Mouse (Mus musculus): ENCODE results near the gene Cfap299.
A peak's percentile ranks its signal among the peaks of the same experiment; 100 is the strongest.

The Cfap299 gene

DNA sequence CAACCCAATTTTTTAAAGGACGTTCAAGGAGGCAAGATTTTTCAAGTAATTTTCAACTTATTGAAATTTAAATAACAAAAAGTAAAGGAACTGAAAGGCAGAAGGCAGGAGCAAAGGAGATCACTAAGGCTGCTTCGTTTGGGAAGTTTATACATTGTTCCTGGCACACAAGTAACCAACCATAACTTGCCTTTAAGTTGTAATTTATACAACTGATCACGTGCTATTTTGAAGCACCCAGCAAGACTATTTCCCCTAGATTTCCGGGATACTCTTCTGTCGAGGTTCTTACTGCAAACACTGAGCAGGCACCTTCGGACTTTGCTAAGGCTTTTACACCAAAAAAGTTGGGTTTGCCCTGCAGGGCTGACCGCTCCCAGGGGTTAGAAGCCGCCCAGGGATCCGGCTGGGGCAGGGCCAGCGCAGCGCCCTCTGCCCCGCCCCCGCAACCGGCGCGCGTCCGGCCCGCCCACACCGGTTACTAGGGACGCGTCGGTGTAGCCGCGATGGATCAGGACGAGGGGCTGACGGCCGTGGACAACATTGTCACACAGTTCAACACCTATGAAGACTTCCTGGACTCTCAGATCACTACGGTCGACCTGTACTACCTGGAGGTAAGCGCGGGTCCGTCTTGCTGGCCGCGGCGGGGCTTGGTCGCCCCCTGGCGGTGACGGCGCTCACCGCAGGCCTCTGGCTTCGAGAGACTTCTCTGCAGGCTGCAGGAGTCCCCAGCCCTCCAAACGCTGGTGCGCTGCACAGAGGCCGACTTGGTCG is at the start of gene Cfap299:
Cfap299 (plus strand) TSS at position 457 of the 777 bp plus-strand sequence.
- peak; percentile 78 for DNase-seq (ENCODE audit: low read depth, low spot score)

- no peak for DNase-seq (ENCODE audit: low read depth, low spot score)
These were observed 47.1 kb upstream of the Cfap299 start for GRCm38 (mm10) chr5:98281993-98282392.

- DNase-seq (ENCODE audit: low read depth, low spot score), result no peak
These were observed 45.2 kb upstream of the Cfap299 start for GRCm38 (mm10) chr5:98283696-98284478.

DNA sequence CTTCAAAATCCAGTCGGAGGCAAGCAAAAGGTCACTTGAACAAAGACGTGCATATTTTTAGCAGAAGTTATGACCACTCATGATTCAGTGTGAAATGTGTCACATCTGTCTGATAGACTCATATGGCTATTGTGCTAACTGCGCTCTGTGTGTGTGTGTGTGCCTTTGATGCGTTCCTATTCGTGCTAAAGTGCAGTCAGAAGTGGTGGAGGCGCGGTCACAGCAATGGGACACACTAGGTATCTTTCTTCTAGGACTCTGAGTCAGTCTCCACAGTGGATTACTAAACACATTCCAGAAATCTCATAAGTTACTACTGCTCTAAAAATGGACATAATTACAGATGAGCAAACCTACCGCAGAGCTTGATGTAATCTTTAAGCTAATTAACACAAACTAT is 38.5 kb upstream of the Cfap299 start:
- no peak for DNase-seq (ENCODE audit: low read depth, low spot score)

DNA sequence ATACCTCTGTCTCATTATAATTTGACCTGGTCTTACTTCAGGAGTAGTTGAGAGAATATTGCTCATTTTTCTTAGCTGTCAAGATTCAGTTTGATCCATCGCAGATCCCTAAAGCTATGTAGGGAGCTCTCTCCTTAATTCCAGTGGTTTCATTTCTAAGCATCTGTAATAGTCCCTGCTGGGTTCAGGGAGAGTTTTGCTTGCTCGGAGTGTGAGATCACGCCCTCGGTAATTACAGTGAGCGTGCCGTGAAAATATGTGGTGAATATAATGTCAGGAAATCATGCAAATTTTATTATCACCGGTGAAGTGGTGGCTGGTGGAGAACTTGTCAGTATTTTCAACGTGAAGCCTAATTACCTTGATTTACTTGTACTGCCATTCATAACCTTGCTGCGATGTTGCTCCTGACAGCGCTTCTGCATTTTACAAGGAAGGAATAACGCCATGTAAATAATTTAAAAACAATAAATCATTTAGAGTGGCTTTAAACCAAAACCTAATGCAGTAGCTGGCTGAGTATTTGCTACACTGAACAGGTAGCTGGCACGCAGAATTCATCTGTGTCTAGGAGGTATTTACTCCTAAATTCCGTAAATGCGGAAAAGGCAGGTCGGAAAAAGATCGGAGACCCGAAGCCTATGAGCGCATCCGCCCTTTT is 36.6 kb upstream of the Cfap299 start:
- DNase-seq (ENCODE audit: low read depth, low spot score), result no peak

- no peak for DNase-seq (ENCODE audit: low read depth, low spot score)
These were observed 35.9 kb upstream of the Cfap299 start for GRCm38 (mm10) chr5:98293049-98293715.

- no peak for DNase-seq (ENCODE audit: low read depth, low spot score)
These were observed 29.0 kb upstream of the Cfap299 start for GRCm38 (mm10) chr5:98300079-98300478.

GRCm38 (mm10) chr5:98305673-98306072 is 23.4 kb upstream of the Cfap299 start:
- DNase-seq (ENCODE audit: low read depth, low spot score), result no peak

DNA sequence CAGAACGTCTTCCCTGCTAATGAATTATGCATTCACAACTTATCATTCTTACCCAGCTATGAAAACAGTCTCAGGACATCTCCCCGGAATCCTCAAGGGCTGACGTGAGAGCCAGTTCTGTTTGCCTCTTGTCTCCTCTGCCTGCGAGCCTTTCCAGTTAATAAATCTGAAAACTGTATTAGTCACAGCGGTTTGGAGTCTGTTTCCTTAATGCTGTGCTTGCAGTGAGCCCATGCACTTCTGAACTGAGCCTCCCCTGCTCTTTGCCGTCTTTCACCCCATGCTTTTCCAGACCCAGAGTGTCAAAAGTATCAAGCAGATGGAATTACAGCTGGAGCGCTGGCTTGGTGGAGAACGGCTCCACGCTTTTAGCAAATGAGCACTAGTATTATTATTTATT is 22.6 kb upstream of the Cfap299 start:
- DNase-seq (ENCODE audit: low read depth, low spot score), result no peak

GRCm38 (mm10) chr5:98326625-98327024 is 2.5 kb upstream of the Cfap299 start:
- no peak for DNase-seq (ENCODE audit: low read depth, low spot score)

DNA sequence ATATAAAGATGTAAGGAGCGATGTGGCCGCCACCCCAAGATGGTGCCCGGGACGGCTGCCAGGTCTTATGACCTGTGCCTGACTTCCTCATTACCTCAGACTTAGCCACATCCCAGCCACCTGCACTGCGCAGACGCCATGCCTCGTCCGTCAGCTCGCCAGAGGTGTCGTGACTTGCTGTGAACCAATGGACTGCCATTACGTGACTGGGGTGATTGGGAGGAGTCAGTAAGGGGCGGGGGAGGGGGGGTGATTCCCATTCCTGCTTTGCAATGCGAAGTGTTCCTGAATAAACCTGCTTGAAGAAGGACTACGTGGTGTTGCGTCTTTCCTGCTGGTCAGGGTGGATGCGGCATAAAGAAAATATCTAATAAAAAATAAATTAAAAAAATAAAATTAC is 14.6 kb downstream of the Cfap299 start:
- peak; percentile 38 for DNase-seq (ENCODE audit: low read depth, low spot score)

GRCm38 (mm10) chr5:98344581-98344980 is 15.5 kb downstream of the Cfap299 start:
- DNase-seq (ENCODE audit: low read depth, low spot score), result no peak

DNA sequence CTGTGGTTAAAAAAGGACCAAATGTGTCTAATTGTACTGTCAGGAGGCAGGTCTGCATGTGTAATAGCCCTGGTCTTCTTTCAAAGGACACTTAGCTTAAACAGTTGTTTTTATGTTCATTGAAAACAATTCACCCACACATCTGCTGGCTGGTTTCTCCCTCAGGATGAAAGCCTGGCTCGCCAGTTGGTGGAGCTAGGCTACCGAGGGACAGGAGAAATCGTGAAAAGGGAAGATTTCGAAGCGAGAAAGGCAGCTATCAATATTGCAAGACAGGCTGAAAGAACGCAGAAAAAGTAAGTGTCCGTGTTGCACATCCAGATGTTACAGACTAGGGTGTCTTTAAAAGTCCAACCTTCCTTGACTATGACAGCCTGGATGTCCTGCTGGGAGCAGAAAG is 17.0 kb downstream of the Cfap299 start:
- DNase-seq (ENCODE audit: low read depth, low spot score), result no peak

GRCm38 (mm10) chr5:98348605-98349004 is 19.5 kb downstream of the Cfap299 start:
- peak; percentile 69 for DNase-seq (ENCODE audit: low read depth, low spot score)

DNA sequence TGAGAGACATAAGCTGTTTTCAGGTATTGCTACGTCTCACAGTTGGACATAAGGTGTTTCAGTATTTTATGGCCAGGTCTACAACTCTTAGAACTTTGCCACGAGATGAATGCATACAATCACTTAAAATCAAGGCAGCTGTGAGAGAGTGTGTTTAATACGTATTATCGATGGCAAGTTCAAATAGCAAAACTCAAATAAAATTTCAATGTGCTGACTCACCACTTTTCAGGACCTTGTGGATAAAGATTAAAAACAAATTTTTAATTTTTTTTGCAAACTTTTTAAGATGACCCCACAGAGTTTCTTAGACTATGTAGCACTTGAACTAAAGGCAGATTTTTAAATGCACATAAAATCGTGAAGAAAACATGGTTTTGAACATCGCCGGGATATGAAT is 30.8 kb downstream of the Cfap299 start:
- no peak for DNase-seq (ENCODE audit: low read depth, low spot score)

- DNase-seq (ENCODE audit: low read depth, low spot score), result no peak
These were observed 31.8 kb downstream of the Cfap299 start for GRCm38 (mm10) chr5:98360792-98361419.

DNA sequence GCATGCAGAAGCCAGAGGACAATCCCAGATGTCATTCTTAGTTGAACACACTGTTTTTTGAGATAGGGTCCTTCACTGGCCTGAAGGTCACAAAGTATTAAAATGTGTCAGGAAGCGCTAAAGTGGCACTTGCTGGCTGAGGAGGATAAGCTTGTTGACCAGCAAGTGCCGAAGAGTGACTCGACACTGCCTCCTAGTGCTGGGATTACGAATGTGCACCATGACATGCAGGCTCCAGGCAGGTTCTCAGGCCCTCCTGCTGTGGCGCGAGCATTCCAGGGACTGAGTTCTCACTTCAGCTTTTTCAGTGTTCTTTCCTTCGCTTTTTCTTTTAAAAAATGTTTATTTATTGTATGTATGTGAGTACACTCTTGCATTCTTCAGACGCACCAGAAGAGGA is 34.3 kb downstream of the Cfap299 start:
- DNase-seq (ENCODE audit: low read depth, low spot score), result peak; percentile 87

GRCm38 (mm10) chr5:98365340-98365739 is 36.2 kb downstream of the Cfap299 start:
- DNase-seq (ENCODE audit: low read depth, low spot score), result no peak

GRCm38 (mm10) chr5:98368822-98369221 is 39.7 kb downstream of the Cfap299 start:
- peak; percentile 14 for DNase-seq (ENCODE audit: low read depth, low spot score)

DNA sequence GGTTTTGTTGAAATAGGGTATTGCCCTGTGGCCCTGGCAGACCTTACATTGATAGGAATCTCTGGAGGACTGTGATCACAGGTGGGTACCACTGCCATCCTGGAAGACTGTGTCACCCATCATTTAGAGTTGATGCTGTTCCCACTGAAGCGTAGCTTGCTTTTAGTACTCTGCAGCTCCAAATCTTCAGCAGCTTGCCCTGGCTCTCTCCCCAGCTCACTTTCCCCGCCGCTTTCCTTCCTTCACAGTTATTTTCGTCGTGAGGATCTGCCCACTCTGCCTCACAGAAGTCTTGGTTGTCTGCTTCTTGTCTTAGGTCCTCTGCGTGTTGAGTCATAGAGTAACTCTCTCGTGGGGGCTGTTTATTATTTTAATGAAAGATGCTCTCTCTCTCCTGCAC is 40.3 kb downstream of the Cfap299 start:
- no peak for DNase-seq (ENCODE audit: low read depth, low spot score)

- DNase-seq (ENCODE audit: low read depth, low spot score), result no peak
These were observed 47.1 kb downstream of the Cfap299 start for GRCm38 (mm10) chr5:98376058-98376798.

Measured in ES-CJ7 (cell line).